Mouse (Mus musculus) lung, postnatal 0 days (tissue): Measurements from ENCODE around the gene Commd7.

Experiments
- CTCF ChIP-seq: IDR thresholded peaks from 2 replicates; pipeline ENCODE4 v1.5.1; 2016; ENCODE audit warnings: antibody characterized with exemption, mild to moderate bottlenecking
- EP300 ChIP-seq: IDR thresholded peaks from 2 replicates; pipeline ENCODE4 v1.6.1; 2016; ENCODE audit warnings: antibody characterized with exemption, mild to moderate bottlenecking, control low read depth

DNA sequence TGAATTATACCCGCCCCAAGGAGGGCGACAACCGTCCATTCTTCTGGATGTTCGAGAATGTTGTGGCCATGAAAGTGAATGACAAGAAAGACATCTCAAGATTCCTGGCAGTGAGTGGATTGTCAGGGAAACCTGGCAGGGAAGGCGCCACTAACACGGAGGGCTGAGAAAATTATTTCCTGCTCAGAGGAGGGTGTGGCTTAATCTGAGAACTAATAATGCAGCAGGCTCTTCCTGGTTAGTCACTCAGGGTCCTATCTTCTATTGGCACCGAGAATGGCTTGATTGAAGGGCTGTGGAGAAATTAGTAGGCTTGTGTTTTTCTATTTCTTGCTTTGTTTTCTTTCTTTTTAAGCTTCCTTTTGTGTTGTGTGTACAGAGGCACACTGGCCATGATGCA, 45.0 kb upstream of the Commd7 start:
- TF ChIP-seq EP300 (no peak), CTCF (no peak)
